Mouse (Mus musculus): ENCODE results near the gene Rhbdf1. TPM values are rescaled to one million over a fixed set of nuclear protein-coding genes. Genes with fewer than 3 reads are reported as not detected.
A peak's percentile ranks its signal among the peaks of the same experiment; 100 is the strongest.

The Rhbdf1 gene
- total and polyA plus RNA-seq, 2 experiments from 2014 or later: 22.9 to 65.4 TPM

DNA sequence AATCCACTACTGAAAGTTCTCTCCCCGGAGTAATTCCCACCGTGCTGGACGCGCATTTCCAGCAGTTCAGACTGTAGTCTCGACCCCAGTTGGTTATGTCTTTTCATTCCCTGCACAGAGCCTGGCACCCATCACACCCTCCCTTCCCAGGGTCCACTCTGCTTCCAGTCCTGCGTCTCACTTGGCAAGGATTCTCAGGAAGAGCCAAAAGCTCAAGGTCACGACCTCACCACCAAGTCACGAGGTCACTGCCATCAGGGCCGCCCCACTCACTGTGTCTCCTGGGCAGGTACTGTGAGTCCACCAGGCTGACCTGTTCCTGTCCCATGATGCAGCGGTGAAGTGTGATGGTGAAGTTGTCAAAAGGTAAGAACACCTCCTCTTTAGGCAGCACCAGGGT lies 28.0 kb downstream of the Rhbdf1 start:
- DNase-seq (ENCODE audit: low spot score) (no peak), ATAC-seq (no peak)
- H3K9me3 ChIP-seq (ENCODE audit: low read length): no peaks in the 10 kb centered on the region
- 0 out of 2 replicates have a peak, but pooled peaks cover 4% of the 10 kb centered on the region for H3K4me1 ChIP-seq (ENCODE audit: insufficient read depth, low read length)
- H3K9ac ChIP-seq (replicated peaks; ENCODE audit: low read length): no peak overlapping the region
- no peak for TF ChIP-seq CTCF (IDR thresholded peaks at IDR 0.05; ENCODE audit: low read depth)
- no peak overlapping the region for H3K4me2 ChIP-seq (ENCODE audit: low read depth, low read length)
- no peak overlapping the region for H3K27ac ChIP-seq
- H3K27me3 ChIP-seq (ENCODE audit: insufficient read depth, low read length): no peaks in the 10 kb centered on the region
- no peak overlapping the region for H3K4me3 ChIP-seq (ENCODE audit: low read length)
- WGBS: 84% methylated on average over 10 of the region's 10 CpGs
- no peaks in the 10 kb centered on the region for H3K36me3 ChIP-seq (ENCODE audit: insufficient read depth, low read length)

- H3K4me3 ChIP-seq (ENCODE audit: low read length): no peak overlapping the region
- no peaks in the 10 kb centered on the region for H3K27me3 ChIP-seq (ENCODE audit: insufficient read depth, low read length)
- TF ChIP-seq CTCF (IDR thresholded peaks at IDR 0.05; ENCODE audit: low read depth): no peak
- H3K27ac ChIP-seq: no peak overlapping the region
- no peaks in the 10 kb centered on the region for H3K9me3 ChIP-seq (ENCODE audit: low read length)
- H3K4me1 ChIP-seq (ENCODE audit: insufficient read depth, low read length): 0 out of 2 replicates have a peak, but pooled peaks cover 4% of the 10 kb centered on the region
- DNase-seq (ENCODE audit: low spot score) (no peak), ATAC-seq (no peak)
- H3K4me2 ChIP-seq (ENCODE audit: low read depth, low read length): no peak overlapping the region
- H3K9ac ChIP-seq (replicated peaks; ENCODE audit: low read length): no peak overlapping the region
- WGBS: 93% methylated on average over 10 of the region's 10 CpGs
- no peaks in the 10 kb centered on the region for H3K36me3 ChIP-seq (ENCODE audit: insufficient read depth, low read length)
These were observed 28.9 kb downstream of the Rhbdf1 start for GRCm38 (mm10) chr11:32193156-32193555.

DNA sequence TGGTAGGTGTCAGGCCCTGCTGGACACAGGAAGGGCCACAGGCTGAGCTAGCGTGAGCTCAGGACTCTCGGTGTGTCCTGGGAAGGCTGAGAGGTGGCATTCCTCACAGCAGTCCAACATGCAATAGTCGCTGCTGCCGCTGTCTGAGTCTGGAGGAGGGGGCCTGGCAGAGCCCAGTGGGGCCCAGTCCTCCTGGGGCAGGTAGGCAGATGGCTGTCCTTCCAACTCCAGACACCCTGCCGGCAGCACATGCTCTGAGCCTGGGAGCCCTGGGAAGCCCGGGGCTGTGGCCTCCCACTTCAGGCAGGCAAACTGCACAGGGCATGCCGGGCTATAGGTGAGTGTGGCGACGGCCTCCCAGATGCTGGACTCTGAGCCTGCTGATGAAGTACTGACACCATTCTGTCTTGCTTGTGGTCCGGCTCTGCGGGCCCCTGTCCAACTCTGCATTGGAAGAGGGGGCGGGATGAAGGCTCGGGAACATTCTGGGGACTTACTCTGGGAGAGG lies 31.4 kb downstream of the Rhbdf1 start:
- ATAC-seq: peak; percentile 32; the same call in 1 of the 2 replicates
- Histone ChIP-seq H3K27me3 (ENCODE audit: insufficient read depth, low read length) (no peaks in the 10 kb centered on the region), H3K4me3 (ENCODE audit: low read length) (no peak overlapping the region), H3K36me3 (ENCODE audit: insufficient read depth, low read length) (no peaks in the 10 kb centered on the region), H3K9me3 (ENCODE audit: low read length) (no peaks in the 10 kb centered on the region), H3K4me1 (ENCODE audit: insufficient read depth, low read length) (0 out of 2 replicates have a peak, but pooled peaks cover 4% of the 10 kb centered on the region), H3K4me2 (ENCODE audit: low read depth, low read length) (no peak overlapping the region), H3K27ac (no peak overlapping the region), H3K9ac (replicated peaks; ENCODE audit: low read length) (no peak overlapping the region)
- no peak for TF ChIP-seq CTCF (IDR thresholded peaks at IDR 0.05; ENCODE audit: low read depth)
- no peak for DNase-seq (ENCODE audit: low spot score)
- WGBS: 71% methylated on average over 13 of the region's 13 CpGs

GRCm38 (mm10) chr11:32190119-32190518 lies 32.0 kb downstream of the Rhbdf1 start:
- ATAC-seq: no peak
- TF ChIP-seq CTCF (IDR thresholded peaks at IDR 0.05; ENCODE audit: low read depth): no peak; the same call in 1 of the 2 replicates
- Histone ChIP-seq H3K27me3 (ENCODE audit: insufficient read depth, low read length) (no peaks in the 10 kb centered on the region), H3K36me3 (ENCODE audit: insufficient read depth, low read length) (no peaks in the 10 kb centered on the region), H3K4me3 (ENCODE audit: low read length) (no peak overlapping the region), H3K4me1 (ENCODE audit: insufficient read depth, low read length) (0 out of 2 replicates have a peak, but pooled peaks cover 4% of the 10 kb centered on the region), H3K9me3 (ENCODE audit: low read length) (no peaks in the 10 kb centered on the region), H3K9ac (replicated peaks; ENCODE audit: low read length) (no peak overlapping the region), H3K27ac (no peak overlapping the region), H3K4me2 (ENCODE audit: low read depth, low read length) (no peak overlapping the region)
- peak; percentile 36 for DNase-seq (ENCODE audit: low spot score)
- 63% methylated on average over 9 of the region's 9 CpGs for WGBS

GRCm38 (mm10) chr11:32189434-32189833 lies 32.7 kb downstream of the Rhbdf1 start:
- no peaks in the 10 kb centered on the region for H3K36me3 ChIP-seq (ENCODE audit: insufficient read depth, low read length)
- 62% methylated on average over 5 of the region's 5 CpGs for WGBS
- no peak for ATAC-seq

GRCm38 (mm10) chr11:32188881-32189280 lies 33.2 kb downstream of the Rhbdf1 start:
- TF ChIP-seq CTCF (IDR thresholded peaks at IDR 0.05; ENCODE audit: low read depth): no peak
- Histone ChIP-seq H3K4me3 (ENCODE audit: low read length) (no peak overlapping the region), H3K27ac (no peak overlapping the region), H3K4me2 (ENCODE audit: low read depth, low read length) (no peak overlapping the region), H3K27me3 (ENCODE audit: insufficient read depth, low read length) (no peaks in the 10 kb centered on the region), H3K4me1 (ENCODE audit: insufficient read depth, low read length) (0 out of 2 replicates have a peak, but pooled peaks cover 4% of the 10 kb centered on the region), H3K9ac (replicated peaks; ENCODE audit: low read length) (no peak overlapping the region), H3K9me3 (ENCODE audit: low read length) (no peaks in the 10 kb centered on the region), H3K36me3 (ENCODE audit: insufficient read depth, low read length) (no peaks in the 10 kb centered on the region)
- ATAC-seq (no peak), DNase-seq (ENCODE audit: low spot score) (no peak)
- 82% methylated on average over 12 of the region's 12 CpGs for WGBS

More at GRCm38 (mm10) chr11:32189434-32189833, 32.7 kb downstream of the Rhbdf1 start:
- Histone ChIP-seq H3K4me2 (ENCODE audit: low read depth, low read length) (no peak overlapping the region), H3K9ac (replicated peaks; ENCODE audit: low read length) (no peak overlapping the region), H3K4me3 (ENCODE audit: low read length) (no peak overlapping the region), H3K27me3 (ENCODE audit: insufficient read depth, low read length) (no peaks in the 10 kb centered on the region), H3K9me3 (ENCODE audit: low read length) (no peaks in the 10 kb centered on the region), H3K4me1 (ENCODE audit: insufficient read depth, low read length) (0 out of 2 replicates have a peak, but pooled peaks cover 4% of the 10 kb centered on the region), H3K27ac (no peak overlapping the region)
- no peak for DNase-seq (ENCODE audit: low spot score)
- no peak for TF ChIP-seq CTCF (IDR thresholded peaks at IDR 0.05; ENCODE audit: low read depth)

DNA sequence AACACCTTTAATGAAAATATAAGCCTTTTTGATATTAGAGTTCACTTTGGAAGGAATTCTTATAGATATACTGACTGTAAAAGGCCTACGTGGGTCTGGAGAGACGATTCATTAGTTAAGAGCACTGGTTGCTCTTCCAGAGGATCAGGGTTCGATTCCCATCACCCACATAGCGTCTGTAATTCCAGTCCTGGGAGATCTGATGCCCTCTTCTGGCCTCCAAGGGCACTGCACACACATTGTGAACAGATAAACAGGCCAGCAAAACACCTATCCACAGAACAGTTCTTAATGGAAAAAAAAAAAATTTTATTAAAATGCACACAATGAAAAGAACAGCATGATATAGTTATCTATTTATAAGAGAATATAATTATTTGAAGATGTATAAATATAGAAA lies 34.8 kb downstream of the Rhbdf1 start:
- ATAC-seq: no peak

More for the DNA sequence above, 34.8 kb downstream of the Rhbdf1 start:
- no peaks in the 10 kb centered on the region for H3K27me3 ChIP-seq (ENCODE audit: insufficient read depth, low read length)
- H3K4me1 ChIP-seq (ENCODE audit: insufficient read depth, low read length): 0 out of 2 replicates have a peak, but pooled peaks cover 4% of the 10 kb centered on the region
- H3K4me2 ChIP-seq (ENCODE audit: low read depth, low read length): no peak overlapping the region
- H3K9me3 ChIP-seq (ENCODE audit: low read length): no peaks in the 10 kb centered on the region
- no peaks in the 10 kb centered on the region for H3K36me3 ChIP-seq (ENCODE audit: insufficient read depth, low read length)
- no peak overlapping the region for H3K27ac ChIP-seq
- 91% methylated on average over 4 of the region's 4 CpGs for WGBS
- DNase-seq (ENCODE audit: low spot score): no peak
- peak; percentile 14; the same call in 1 of the 2 replicates for TF ChIP-seq CTCF (IDR thresholded peaks at IDR 0.05; ENCODE audit: low read depth)
- H3K4me3 ChIP-seq (ENCODE audit: low read length): no peak overlapping the region
- no peak overlapping the region for H3K9ac ChIP-seq (replicated peaks; ENCODE audit: low read length)
